Mouse (Mus musculus) ovary, adult 18-20 months (tissue): ENCODE results near the gene Des.

Source experiments
- DNase-seq: peaks from one replicate; pipeline ENCODE4 v3.0.0; 2022; ENCODE audit warnings: low spot score, mixed read lengths

Gene Des

GRCm38 (mm10) chr1:75384470-75385141 lies 24.5 kb downstream of the Des start:
- no peak for DNase-seq

GRCm38 (mm10) chr1:75385142-75385730 lies 25.1 kb downstream of the Des start:
- no peak for DNase-seq

GRCm38 (mm10) chr1:75386149-75386548 lies 26.0 kb downstream of the Des start:
- no peak for DNase-seq

- no peak for DNase-seq
Measured at GRCm38 (mm10) chr1:75387469-75387928, 27.4 kb downstream of the Des start.

- no peak for DNase-seq
Measured at GRCm38 (mm10) chr1:75387929-75388897, 28.1 kb downstream of the Des start.

GRCm38 (mm10) chr1:75388898-75389515 lies 28.9 kb downstream of the Des start:
- no peak for DNase-seq

GRCm38 (mm10) chr1:75393139-75393538 lies 33.0 kb downstream of the Des start:
- DNase-seq, result no peak

- no peak for DNase-seq
Measured at GRCm38 (mm10) chr1:75393846-75394245, 33.7 kb downstream of the Des start.

GRCm38 (mm10) chr1:75398761-75399402 lies 38.8 kb downstream of the Des start:
- peak; percentile 72 for DNase-seq

GRCm38 (mm10) chr1:75399755-75400492 lies 39.8 kb downstream of the Des start:
- DNase-seq, result peak; percentile 41

- DNase-seq, result no peak
Measured at GRCm38 (mm10) chr1:75400493-75401115, 40.5 kb downstream of the Des start.

- DNase-seq, result no peak
Measured at GRCm38 (mm10) chr1:75405547-75405946, 45.4 kb downstream of the Des start.

GRCm38 (mm10) chr1:75406173-75406572 lies 46.0 kb downstream of the Des start:
- DNase-seq, result no peak

- DNase-seq, result no peak
Measured at GRCm38 (mm10) chr1:75407056-75407455, 46.9 kb downstream of the Des start.

- no peak for DNase-seq
Measured at GRCm38 (mm10) chr1:75408210-75408609, 48.1 kb downstream of the Des start.

- DNase-seq, result no peak
Measured at GRCm38 (mm10) chr1:75409950-75410349, 49.8 kb downstream of the Des start.

GRCm38 (mm10) chr1:75412196-75412595 lies 52.1 kb downstream of the Des start:
- no peak for DNase-seq

- DNase-seq, result no peak
Measured at GRCm38 (mm10) chr1:75413749-75414148, 53.6 kb downstream of the Des start.
